Mouse (Mus musculus) neural tube, embryonic 14.5 days (tissue): ENCODE results near the gene Polk. TPM values are rescaled to one million over a fixed set of nuclear protein-coding genes. Genes with fewer than 3 reads are reported as not detected.

ENCODE experiments used
- polyA plus RNA-seq: library from polyadenylated mRNA; unstranded; fragments of >200 nt; fragmentation: Nextera tagmentation; extraction: Ambion mirVana; gene quantifications from 2 replicates; pipeline ENCODE4 v1.2.1, GENCODE M21; 2014

The Polk gene
- polyA plus RNA-seq, 1 experiment from 2014 or later: 6.7 TPM

Other genes with a start within 250 kb of the Polk start
- gene Poc5, start 154.3 kb downstream of the Polk start, polyA plus RNA-seq: 25.8 and 28.0 TPM in 2 replicates
- not detected in 2 replicates for gene Ankdd1b, start 71.4 kb downstream of the Polk start, polyA plus RNA-seq
- gene Gm17622, start 51.8 kb downstream of the Polk start, polyA plus RNA-seq: not detected in 2 replicates
- gene Col4a3bp, start within 50 bp of the Polk start, polyA plus RNA-seq: 10.0 and 14.6 TPM in 2 replicates
- 206 and 209 TPM in 2 replicates for gene Hmgcr, start 128.4 kb upstream of the Polk start, polyA plus RNA-seq
- not detected in 2 replicates for gene Ankrd31, start 205.7 kb upstream of the Polk start, polyA plus RNA-seq